Mouse (Mus musculus) kidney, embryonic 14.5 days (tissue): ENCODE measurements around the gene Fcrla. TPM values are rescaled to one million over a fixed set of nuclear protein-coding genes. Genes with fewer than 3 reads are reported as not detected.

Source experiments
- ATAC-seq: fragments of 200-750 bp; cut with Nextera tagmentation; 2 replicates; pipeline ENCODE4 v1.8.0; 2017; ENCODE audit warnings: moderate number of reproducible peaks, mild to moderate bottlenecking, moderate TSS enrichment, moderate library complexity; ENCODE audit not compliant: low FRiP score, low TSS enrichment
- H3K27ac ChIP-seq: fragments of 300-500 bp; sonication (generic); 2 replicates; pipeline ENCODE4 v1.5.1; 2014; ENCODE audit warnings: low read depth, mild to moderate bottlenecking, low read length, moderate library complexity, mixed read lengths
- H3K27me3 ChIP-seq: fragments of 300-500 bp; sonication (generic); 2 replicates; pipeline ENCODE4 v1.6.1; 2014; ENCODE audit warnings: mild to moderate bottlenecking, low read length; ENCODE audit not compliant: control insufficient read depth, insufficient read depth
- H3K36me3 ChIP-seq: fragments of 300-500 bp; sonication (generic); 2 replicates; pipeline ENCODE4 v1.6.1; 2014; ENCODE audit warnings: low read length, mixed read lengths; ENCODE audit not compliant: control insufficient read depth, insufficient read depth
- H3K4me1 ChIP-seq: fragments of 300-500 bp; sonication (generic); 2 replicates; pipeline ENCODE4 v1.6.1; 2014; ENCODE audit warnings: low read length, mixed read lengths; ENCODE audit not compliant: control insufficient read depth, insufficient read depth
- H3K4me2 ChIP-seq: fragments of 300-500 bp; sonication (generic); replicated peaks from 2 replicates; pipeline ENCODE4 v1.6.1; 2014; ENCODE audit warnings: low read depth, mild to moderate bottlenecking, low read length
- H3K4me3 ChIP-seq: fragments of 300-500 bp; sonication (generic); 2 replicates; pipeline ENCODE4 v1.5.1; 2014; ENCODE audit warnings: mild to moderate bottlenecking, low read length
- H3K9ac ChIP-seq: fragments of 300-500 bp; sonication (generic); 2 replicates; pipeline ENCODE4 v1.6.1; 2014; ENCODE audit warnings: low read depth, mild to moderate bottlenecking, low read length, moderate library complexity
- H3K9me3 ChIP-seq: fragments of 300-500 bp; sonication (generic); 2 replicates; pipeline ENCODE4 v1.6.1; 2016; ENCODE audit warnings: low read length; ENCODE audit not compliant: control insufficient read depth
- WGBS: fragments of 180-500 bp; shearing (Covaris S2); extraction: QIAGEN DNeasy Blood & Tissue Kit; methylation state at CpG from one replicate; pipeline ENCODE4 v1.1.7; 2014; 5-methylcytosine and 5-hydroxymethylcytosine counted together
- polyA plus RNA-seq: library from polyadenylated mRNA; unstranded; fragments of >200 nt; fragmentation: Nextera tagmentation; extraction: Ambion mirVana; gene quantifications from 2 replicates; pipeline ENCODE4 v1.2.1, GENCODE M21; 2014

Fcrla gene
- polyA plus RNA-seq, 1 experiment from 2014 or later: not detected

DNA sequence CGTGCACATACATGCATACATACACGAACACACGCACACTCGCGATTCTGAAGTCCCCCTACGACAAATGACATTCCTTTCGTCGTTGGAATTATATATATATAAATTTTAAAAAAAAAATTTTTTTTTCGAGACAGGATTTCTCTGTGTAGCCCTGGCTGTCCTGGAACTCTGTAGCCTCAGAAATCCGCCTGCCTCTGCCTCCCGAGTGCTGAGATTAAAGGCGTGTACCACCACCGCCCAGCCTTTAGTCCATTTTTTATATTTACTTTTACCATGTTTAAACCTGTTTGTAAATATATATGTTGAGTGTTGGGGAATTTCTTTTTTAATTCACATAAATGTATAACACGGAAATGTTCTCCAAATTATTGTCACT lies 58.5 kb downstream of the Fcrla start:
- Histone ChIP-seq H3K4me1 (no peaks in the 10 kb centered on the region; the same call in 1 of the 2 replicates), H3K9ac (peak overlapping the region; percentile 76), H3K4me2 (peak overlapping the region; percentile 67), H3K4me3 (peak overlapping the region; percentile 89), H3K36me3 (0 out of 2 replicates have a peak, but pooled peaks cover 6% of the 10 kb centered on the region), H3K27me3 (no peaks in the 10 kb centered on the region), H3K27ac (no peak overlapping the region), H3K9me3 (no peaks in the 10 kb centered on the region)
- 0 out of 2 replicates have a peak, but pooled peaks have one; percentile 18 for ATAC-seq
- 19% methylated on average over 14 of the region's 14 CpGs for WGBS

GRCm38 (mm10) chr1:170868107-170868904 lies 59.1 kb downstream of the Fcrla start:
- WGBS: under 1% methylated on average over 33 of the region's 33 CpGs
- no peak overlapping the region for H3K27ac ChIP-seq

DNA sequence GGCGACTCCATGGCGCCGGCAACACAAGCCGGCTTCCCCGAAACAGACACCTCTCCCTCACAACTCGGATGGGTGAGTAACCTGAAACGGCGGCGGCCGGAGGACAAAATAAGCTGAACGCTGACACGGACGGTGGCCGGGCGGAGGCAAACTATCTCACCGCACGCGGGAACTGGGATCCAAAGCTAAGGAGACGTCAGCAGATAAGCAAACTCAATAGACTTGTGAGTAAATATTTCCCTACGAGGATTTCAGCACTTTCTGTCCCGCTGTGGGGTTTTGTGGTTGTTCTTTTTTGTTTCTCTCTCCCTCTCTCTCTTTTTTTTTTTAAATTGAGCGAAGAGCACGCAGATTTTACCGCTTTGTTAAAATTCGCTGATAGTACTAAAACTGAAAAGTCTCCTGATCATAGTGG lies 59.7 kb downstream of the Fcrla start, which contains the start of gene Atf6:
Gene Atf6 (minus strand): TSS at position 81 of the 415 bp plus-strand sequence.
- Histone ChIP-seq H3K4me3 (peak within 1 kb of the TSS; percentile 89), H3K36me3 (0 out of 2 replicates have a peak, but pooled peaks cover 4% of the 10 kb centered on the region), H3K9me3 (no peaks in the 10 kb centered on the region), H3K4me1 (no peaks in the 10 kb centered on the region; the same call in 1 of the 2 replicates), H3K4me2 (peak within 1 kb of the TSS; percentile 67), H3K27ac (peak within 1 kb of the TSS; percentile 53; the same call in 1 of the 2 replicates), H3K27me3 (no peaks in the 10 kb centered on the region), H3K9ac (peak within 1 kb of the TSS; percentile 76)
- WGBS: under 1% methylated on average over 25 of the region's 25 CpGs
- peak; percentile 79; the same call in 1 of the 2 replicates for ATAC-seq

More at GRCm38 (mm10) chr1:170868107-170868904, 59.1 kb downstream of the Fcrla start:
- Histone ChIP-seq H3K9ac (peak overlapping the region; percentile 76), H3K36me3 (0 out of 2 replicates have a peak, but pooled peaks cover 4% of the 10 kb centered on the region), H3K27me3 (no peaks in the 10 kb centered on the region), H3K4me2 (peak overlapping the region; percentile 67), H3K4me1 (no peaks in the 10 kb centered on the region; the same call in 1 of the 2 replicates), H3K4me3 (peak overlapping the region; percentile 89), H3K9me3 (no peaks in the 10 kb centered on the region)
- peak; percentile 85 for ATAC-seq

Other genes starting within 250 kb of the Fcrla start
- 6.7 and 11.6 TPM in 2 replicates for gene Atf6, start 59.8 kb downstream of the Fcrla start, polyA plus RNA-seq
- gene Gm26620, start 42.5 kb downstream of the Fcrla start, polyA plus RNA-seq: 0.69 TPM in 1 of 2 replicates, not detected in the other
- 36.9 and 41.7 TPM in 2 replicates for gene Dusp12, start 42.0 kb downstream of the Fcrla start, polyA plus RNA-seq
- not detected in 2 replicates for gene Fcrlb, start 14.6 kb downstream of the Fcrla start, polyA plus RNA-seq
- gene Fcgr2b, start 49.0 kb upstream of the Fcrla start, polyA plus RNA-seq: 1.3 and 1.4 TPM in 2 replicates
- 0.97 and 1.0 TPM in 2 replicates for gene Fcgr4, start 91.3 kb upstream of the Fcrla start, polyA plus RNA-seq
- gene Fcgr3, start 137.4 kb upstream of the Fcrla start, polyA plus RNA-seq: 7.0 and 7.9 TPM in 2 replicates
- gene Cfap126, start 186.3 kb upstream of the Fcrla start, polyA plus RNA-seq: 2.9 and 3.8 TPM in 2 replicates
- gene Sdhc, start 223.0 kb upstream of the Fcrla start, polyA plus RNA-seq: 291 and 322 TPM in 2 replicates
- gene Mpz, start 223.1 kb upstream of the Fcrla start, polyA plus RNA-seq: 0.24 TPM in 1 of 2 replicates, not detected in the other